Mouse (Mus musculus) heart, adult 8-10 months (tissue): ENCODE data around the gene H2al1e. TPM values are rescaled to one million over a fixed set of nuclear protein-coding genes. Genes with fewer than 3 reads are reported as not detected.

Source experiments
- total RNA-seq, 4 experiments: library from RNA; stranded (reverse); gene quantifications; 2 replicates each; pipeline ENCODE4 v1.2.4; 2022

The H2al1e gene
- total RNA-seq, 4 experiments from 2014 or later = not detected

Other genes starting within 250 kb of the H2al1e start
- gene H2al1a, start 12.7 kb upstream of the H2al1e start, total RNA-seq = not detected
- not detected for gene H2al1b, start 9.5 kb upstream of the H2al1e start, total RNA-seq
- not detected for gene H2al1c, start 6.3 kb upstream of the H2al1e start, total RNA-seq
- gene H2al1d, start 3.1 kb upstream of the H2al1e start, total RNA-seq = not detected
- gene H2al1f, start 3.2 kb downstream of the H2al1e start, total RNA-seq = not detected
- gene H2al1g, start 6.3 kb downstream of the H2al1e start, total RNA-seq = not detected
- gene H2al1h, start 9.6 kb downstream of the H2al1e start, total RNA-seq = not detected
- gene H2al1i, start 12.7 kb downstream of the H2al1e start, total RNA-seq = not detected
- not detected for gene H2al1j, start 15.9 kb downstream of the H2al1e start, total RNA-seq